Mouse (Mus musculus): Measurements from ENCODE around the gene Dlx5.

GRCm38 (mm10) chr6:6876231-6876630, 5.7 kb downstream of the Dlx5 start:
- TF ChIP-seq POLR2A (IDR thresholded peaks at IDR 0.05; ENCODE audit: insufficient read length, low read depth), result no peak
- no peak for TF ChIP-seq MYOD1 (IDR thresholded peaks at IDR 0.05; ENCODE audit: control insufficient read depth in 1 of 3, insufficient read length in 2 of 3, low read depth in 2 of 3)
- TF ChIP-seq CEBPB (IDR thresholded peaks at IDR 0.05; ENCODE audit: insufficient read depth, poor library complexity, severe bottlenecking), result no peak
- no peak for TF ChIP-seq POLR2AphosphoS2 (IDR thresholded peaks at IDR 0.05; ENCODE audit: insufficient read length, low read depth)
- no peak for TF ChIP-seq E2F4 (IDR thresholded peaks at IDR 0.05; ENCODE audit: insufficient read depth)
- TF ChIP-seq USF1 (IDR thresholded peaks at IDR 0.05; ENCODE audit: low read depth), result no peak
- TF ChIP-seq MYOG (IDR thresholded peaks at IDR 0.05; ENCODE audit: control insufficient read depth in 1 of 3, insufficient read depth in 1 of 3, insufficient read length in 2 of 3, low read depth in 2 of 3), result no peak
- no peak for TF ChIP-seq TCF12 (IDR thresholded peaks at IDR 0.05; ENCODE audit: insufficient read depth, poor library complexity, severe bottlenecking)
- TF ChIP-seq REST (IDR thresholded peaks at IDR 0.05; ENCODE audit: insufficient read depth, insufficient read length), result no peak

Measured in myocyte (in vitro differentiated cells).